Mouse (Mus musculus) right cerebral cortex, adult 18-20 months (tissue): ENCODE measurements at regions not wholly inside any gene's neighbourhood (a gene's known extent, or its start where the extent isn't known, plus 50 kb on each side); places are given as distances from the start of the nearest gene placed in this dataset.
A peak's percentile ranks its signal among the peaks of the same experiment; 100 is the strongest.

Experiments
- DNase-seq: peaks from one replicate; pipeline ENCODE4 v3.0.0; 2022; ENCODE audit warnings: mixed read lengths

GRCm38 (mm10) chr5:111506821-111507220, 89.7 kb downstream of the Mn1 start:
- no peak for DNase-seq

GRCm38 (mm10) chr5:111507332-111507731, 90.2 kb downstream of the Mn1 start:
- no peak for DNase-seq

- DNase-seq, result no peak
Observed at GRCm38 (mm10) chr5:111509014-111509561, 91.9 kb downstream of the Mn1 start.

DNA sequence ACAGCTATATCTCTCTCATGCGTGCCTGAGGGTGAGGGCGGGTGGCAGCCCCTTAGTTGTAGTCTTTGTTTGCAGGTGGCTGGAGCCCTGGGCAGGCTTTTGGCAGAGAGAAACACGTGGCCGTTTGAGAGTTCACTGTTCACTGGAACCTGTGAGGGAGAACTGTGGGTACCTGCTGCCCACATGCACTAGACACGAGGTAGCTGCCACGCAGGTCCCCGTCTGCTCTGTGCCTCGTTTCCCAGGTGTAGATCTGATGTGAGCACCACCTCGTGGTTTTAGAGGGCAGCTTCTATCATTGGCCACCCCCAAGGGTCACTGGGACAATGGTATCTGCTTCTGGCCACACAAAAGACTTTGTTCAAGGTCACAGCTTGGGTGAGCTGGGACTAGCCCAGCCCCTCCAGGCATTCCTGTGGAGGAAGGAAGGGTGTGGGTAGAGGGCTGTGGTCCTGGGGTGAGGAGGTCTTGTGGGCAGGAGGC, 92.5 kb downstream of the Mn1 start:
- DNase-seq, result no peak

DNA sequence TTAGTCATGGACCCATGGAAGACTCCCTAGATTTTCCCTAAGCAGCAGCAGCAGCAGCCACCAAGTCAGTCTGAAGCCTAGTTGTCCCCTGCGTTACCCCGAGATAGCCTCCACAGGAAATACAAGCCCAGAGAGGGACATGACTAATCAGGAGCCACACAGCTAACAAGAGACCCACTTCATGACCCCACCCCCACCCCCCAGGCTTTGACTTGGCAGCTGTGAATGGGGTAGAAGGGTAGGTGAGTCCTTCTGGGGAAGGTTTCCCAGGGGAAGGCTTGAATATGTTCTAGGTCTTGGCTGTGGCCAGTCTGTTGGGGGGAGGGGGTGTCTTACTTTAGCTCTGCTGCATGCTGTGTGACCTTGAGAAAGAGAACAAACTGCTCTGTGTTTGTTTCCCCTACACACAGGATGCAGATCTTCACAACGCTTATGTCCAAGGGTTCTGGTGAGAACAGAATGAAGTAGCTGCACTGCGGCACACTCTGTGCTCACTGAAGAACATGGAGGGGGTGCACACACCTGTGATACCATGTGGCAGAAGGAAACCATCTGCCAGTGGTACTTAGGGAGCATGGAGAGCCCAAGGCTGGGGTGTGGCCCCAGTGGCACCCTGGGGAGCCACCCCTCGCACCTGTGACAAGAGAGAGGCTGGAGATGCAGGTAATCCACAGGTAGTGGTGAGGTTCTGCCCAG, 93.2 kb downstream of the Mn1 start:
- no peak for DNase-seq

GRCm38 (mm10) chr5:111510879-111511231, 93.7 kb downstream of the Mn1 start:
- no peak for DNase-seq

GRCm38 (mm10) chr5:111511982-111512381, 94.8 kb downstream of the Mn1 start:
- no peak for DNase-seq

DNA sequence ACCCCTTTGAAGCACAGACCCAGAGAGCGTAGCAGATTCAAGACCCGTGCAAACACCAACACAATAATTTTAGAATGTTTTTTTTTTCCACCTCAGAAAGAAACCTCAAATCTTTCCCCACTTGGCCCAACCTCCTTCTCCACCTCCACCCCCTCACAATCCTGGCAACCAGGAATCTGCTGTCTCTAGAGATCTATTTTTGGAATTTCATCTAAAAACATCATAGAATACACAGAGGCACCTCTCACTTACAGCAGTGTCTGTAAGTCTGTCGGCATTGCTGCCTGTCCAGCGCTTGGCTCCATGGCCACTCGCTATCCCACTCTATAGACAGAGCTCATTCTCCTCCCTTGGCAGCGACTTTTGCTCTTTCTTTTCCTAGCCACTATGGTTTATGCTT, 96.8 kb downstream of the Mn1 start:
- DNase-seq, result peak; percentile 45

- DNase-seq, result no peak
Observed at GRCm38 (mm10) chr5:111519059-111519458, 101.9 kb downstream of the Mn1 start.

DNA sequence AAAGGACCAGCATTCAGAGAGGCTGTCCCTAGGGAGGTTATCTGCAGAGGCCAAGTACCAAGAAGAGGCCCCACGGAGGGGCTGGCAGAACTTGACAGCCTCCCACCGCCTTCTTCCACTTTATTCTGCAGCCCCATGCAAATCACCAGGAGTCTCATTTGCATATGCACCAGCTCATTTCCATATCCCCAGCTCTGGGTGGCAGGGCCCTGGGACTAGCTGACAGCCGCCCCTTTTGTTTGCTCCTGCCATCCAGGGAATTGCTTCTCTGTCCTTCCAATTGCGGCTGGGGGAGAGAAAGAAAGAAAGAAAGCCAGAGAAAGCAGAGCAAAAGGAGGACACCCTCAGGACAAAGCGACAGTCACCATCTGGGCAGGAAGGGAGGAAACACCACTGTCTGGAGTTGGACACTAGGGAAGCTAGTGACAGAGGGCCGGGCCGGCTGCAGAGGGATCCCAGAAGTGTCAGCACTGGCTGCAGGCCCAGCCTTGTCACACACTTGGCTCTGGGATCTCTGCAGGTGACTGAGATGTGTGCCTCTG, 102.4 kb downstream of the Mn1 start:
- DNase-seq, result no peak

DNA sequence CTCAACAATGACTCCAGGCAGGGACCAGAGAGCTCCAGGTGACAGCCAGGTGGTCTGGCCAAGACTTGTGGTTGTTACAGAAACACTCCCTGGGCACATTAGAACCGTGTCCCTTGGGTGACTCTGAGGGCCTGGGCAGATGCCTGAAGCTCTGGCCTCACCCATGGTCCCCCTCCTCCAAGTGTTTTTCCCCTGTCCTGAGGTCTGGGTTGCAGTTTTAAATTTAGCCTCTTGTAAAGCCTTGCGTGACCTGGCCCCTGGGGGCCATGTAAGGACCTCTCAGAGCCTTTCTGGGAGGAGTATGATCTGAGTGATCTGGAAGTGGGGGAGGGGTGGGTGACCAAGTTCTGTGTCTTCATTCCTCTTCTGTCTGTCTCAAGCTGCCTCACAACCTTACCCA, 104.7 kb downstream of the Mn1 start:
- no peak for DNase-seq

DNA sequence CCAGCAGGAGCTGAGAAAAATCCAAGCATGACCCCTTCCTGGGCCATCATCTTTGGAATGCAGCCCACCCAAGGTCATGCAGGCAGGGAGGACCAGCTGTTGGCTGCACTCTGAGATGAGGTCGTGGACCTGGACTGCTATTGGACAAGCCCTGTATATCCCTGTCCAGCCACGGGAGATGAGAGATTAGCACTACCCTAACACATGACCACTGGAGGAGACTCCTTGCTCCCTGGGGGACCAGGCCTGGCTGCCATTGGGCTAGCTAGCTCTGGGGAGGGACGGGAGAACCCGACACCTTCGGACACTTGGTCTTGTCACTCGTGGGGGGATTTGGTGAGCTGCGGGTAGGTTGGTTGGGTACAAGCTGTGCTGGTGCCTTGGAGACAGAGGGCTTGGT, 105.4 kb downstream of the Mn1 start:
- DNase-seq, result no peak

DNA sequence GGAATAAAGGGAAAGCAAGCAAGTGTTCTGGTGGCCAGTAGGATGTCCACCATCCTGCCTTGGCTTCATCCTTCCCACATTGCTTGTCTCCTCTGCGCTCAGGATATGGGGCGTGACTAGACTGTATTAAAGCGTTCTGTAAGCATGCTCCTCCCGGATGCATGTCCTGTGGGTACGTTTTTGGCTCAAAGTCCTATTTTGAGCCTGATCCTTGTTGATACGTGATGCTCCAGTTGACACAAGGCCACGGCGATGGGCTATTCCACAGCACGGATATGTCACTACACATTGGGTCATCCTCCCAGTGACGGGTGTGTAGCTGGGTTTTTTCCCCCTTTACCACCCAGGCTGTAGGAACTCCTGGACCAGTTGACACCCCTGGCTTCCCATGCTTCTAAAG, 110.6 kb downstream of the Mn1 start:
- DNase-seq, result no peak

GRCm38 (mm10) chr5:111529096-111529495, 111.9 kb downstream of the Mn1 start:
- DNase-seq, result no peak

GRCm38 (mm10) chr5:111530628-111531524, 113.7 kb downstream of the Mn1 start:
- DNase-seq, result no peak

DNA sequence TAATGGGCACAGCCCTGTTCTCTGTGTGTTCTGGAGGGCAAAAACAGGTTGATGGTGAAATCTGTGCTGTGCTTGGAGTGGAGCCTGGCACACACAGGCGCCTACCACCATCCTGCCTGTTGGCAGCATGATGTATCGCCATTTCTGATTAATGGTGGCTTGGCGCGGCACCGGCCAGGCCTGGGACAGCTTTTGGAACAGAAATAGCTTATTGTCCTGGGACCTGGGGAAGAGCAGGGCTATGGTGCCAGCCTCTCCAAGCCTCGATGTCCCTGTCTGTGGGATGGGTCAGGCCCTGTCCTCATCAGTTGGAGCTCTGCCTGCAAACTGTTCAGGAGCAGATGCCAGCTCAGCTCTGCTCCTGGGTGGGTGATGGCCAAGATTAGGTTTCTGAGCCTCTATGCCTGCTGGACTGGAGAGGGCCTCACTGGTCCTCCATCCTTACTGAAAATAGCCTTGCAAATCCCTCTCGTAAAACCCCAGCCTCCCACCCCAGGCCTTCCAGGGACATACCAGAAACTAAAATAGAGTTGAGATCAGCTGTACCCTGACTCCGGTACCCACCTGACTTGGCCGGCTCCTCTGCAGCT, 115.4 kb downstream of the Mn1 start:
- no peak for DNase-seq

DNA sequence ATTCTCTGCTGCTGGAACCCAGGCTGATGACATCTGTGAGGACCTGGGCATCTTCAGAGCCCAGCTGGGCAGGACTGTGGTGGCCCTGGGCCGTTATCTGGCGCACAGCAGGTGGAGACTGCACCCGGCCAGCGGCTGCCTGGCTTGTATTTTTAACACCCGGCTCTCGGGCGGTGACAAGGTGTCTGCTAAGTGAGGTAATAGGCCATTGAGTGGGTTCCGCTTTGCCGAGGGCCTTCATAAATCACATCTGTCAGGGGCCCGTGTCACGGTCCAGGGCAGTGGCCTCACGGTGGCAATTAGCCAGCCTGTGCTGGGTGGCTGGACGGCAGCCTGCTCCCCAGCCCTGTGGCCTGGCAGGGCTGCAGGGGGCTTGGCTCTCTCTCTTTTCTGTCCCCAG, 118.8 kb downstream of the Mn1 start:
- DNase-seq, result no peak

DNA sequence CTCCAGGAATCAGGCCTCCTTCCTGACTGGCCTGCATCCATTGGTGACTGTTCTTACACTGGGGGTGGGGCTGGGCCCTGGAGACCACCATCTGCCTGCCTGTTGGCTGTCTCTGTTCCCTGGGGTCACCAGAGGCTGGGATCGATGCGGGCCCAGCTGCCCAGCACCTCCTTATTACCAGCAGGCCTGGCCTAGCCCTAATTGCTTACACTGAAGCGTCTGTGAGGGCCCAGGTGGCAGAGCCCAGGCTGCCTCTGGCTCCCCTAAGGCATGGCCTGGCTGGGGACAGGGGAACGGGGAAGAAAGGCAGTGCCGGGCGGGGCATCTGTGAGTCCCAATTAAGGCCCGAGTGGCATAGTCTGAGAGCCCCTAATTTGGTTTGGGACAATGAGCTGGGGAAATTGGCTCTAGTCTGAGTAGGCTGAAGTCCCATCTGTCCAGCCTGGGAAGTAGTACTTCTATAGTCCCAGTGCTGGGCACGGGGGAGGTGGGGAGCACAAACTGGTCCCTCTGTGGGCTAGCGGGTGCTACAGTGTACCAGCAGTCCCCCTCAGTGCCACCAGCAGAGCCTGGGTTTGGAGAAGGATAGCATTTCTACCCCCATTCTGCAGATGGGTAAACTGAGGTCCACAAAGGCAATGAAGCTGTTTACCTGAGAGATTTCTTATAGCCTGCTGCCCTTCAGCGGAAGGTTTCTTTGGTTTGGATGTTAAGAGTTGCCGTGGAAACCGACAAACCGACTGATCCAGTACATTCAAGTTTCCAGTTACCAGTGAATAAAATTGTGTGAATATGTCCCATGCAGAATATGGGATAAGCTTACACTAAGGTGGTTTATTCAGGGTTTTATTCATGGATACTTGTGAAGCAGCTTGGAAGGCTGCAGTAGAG, 121.6 kb downstream of the Mn1 start:
- DNase-seq, result no peak

DNA sequence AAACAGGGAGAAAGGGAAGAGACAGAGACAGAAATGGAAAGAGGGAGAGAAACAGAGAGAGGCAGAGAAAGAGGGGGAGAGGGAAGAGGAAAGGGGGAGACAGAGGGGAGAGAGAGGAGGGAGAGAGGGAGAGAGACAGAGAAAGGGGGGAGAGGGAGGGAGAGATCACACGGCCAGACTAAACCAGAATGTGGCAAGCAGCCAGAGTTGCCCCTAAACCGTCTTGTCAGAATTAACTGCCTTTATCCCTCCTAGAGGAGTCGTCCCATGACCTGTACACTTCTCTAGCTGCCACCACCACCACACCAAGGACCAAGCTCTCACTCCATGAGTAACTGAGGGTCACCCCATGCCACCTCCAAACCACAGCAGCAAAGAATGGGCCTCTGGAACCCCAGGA, 123.3 kb downstream of the Mn1 start:
- no peak for DNase-seq

DNA sequence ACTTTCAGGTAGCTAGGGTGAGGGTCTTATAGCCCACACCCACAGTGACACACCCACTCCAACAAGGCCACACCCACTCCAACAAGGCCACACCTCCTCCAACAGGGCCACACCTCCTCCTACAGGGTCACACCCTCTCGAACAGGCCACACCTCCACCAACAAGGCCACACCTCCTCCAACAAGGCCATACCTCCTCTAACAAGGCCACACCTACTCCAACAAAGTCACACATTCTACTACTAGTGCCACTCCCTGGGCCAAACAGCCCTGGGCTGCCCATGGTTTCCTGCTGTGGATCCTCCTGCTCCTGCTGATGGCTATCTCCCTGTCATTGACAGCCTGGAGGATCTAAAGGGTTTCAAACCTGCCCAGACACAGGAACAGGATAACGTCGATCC, 124.9 kb downstream of the Mn1 start:
- DNase-seq, result no peak

GRCm38 (mm10) chr5:111543721-111544495, 126.7 kb downstream of the Mn1 start:
- no peak for DNase-seq
